Mouse (Mus musculus): ENCODE data around the gene Cope.

The Cope gene

GRCm38 (mm10) chr8:70302358-70302890, at the start of gene Cope, which contains the start of gene Ddx49:
Gene Cope, plus strand, starts transcription at chr8:70302518.
Gene Ddx49, minus strand, starts transcription at chr8:70302489.
- peak; percentile 95 for DNase-seq

DNA sequence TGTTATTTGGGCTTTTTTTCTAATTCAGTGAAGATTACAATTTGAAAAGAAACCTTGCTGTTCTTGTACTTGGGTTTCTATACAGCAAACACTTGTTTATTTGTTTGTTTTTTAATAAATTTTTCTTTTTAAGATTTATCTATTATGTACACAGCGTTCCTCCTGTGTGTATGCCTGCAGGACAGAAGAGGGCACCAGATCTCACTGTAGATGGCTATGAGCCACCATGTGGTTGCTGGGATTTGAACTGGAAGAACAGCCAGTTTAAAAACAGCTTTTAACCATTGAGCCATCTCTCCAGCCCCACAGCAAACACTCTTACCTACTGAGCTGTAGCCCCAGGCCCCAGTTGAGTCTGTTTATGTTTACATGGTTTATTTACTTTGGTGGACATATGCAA, 47.7 kb upstream of the Cope start:
- DNase-seq = no peak

DNA sequence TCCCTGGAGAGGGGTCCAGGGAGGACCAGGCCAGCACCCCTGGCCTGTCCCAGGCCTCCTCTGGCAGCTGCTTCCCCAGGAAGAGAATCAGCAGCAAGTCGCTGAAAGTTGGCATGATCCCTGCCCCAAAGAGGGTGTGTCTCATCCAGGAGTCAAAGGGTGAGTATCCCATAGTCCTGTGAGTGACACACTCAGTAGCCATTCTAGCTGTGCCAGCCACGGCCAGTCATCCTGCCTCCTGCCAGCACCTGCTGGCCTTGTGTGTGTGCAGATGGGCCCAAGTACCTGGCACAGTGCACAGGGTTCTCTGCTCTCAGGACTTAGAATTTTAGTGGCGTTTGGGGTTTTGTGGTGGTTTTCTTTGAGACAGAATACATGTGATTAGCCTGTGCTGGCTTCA, 44.9 kb upstream of the Cope start:
- DNase-seq = no peak

GRCm38 (mm10) chr8:70258600-70258999, 43.7 kb upstream of the Cope start:
- DNase-seq = no peak

DNA sequence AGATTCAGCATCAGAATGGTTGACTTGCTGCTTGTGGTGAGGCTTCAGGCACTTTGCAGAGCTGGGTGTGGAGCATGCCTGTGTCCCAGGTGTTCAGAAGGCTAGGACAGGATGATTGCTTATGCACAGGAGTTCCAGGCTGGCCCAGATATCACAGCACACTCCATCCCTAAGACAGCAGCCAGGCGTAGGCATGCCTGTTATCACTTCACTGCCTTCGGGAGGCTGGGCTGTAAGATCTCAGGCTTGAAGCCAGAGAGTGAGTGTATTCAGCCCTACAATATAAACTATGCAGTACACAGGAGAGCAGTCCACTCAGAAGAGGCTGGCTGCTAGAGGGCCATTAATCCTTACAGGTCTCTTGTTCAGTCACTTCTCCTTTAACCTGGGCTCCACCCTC, 43.3 kb upstream of the Cope start:
- DNase-seq = no peak

- DNase-seq = no peak
These were observed 34.6 kb upstream of the Cope start for GRCm38 (mm10) chr8:70267674-70268073.

DNA sequence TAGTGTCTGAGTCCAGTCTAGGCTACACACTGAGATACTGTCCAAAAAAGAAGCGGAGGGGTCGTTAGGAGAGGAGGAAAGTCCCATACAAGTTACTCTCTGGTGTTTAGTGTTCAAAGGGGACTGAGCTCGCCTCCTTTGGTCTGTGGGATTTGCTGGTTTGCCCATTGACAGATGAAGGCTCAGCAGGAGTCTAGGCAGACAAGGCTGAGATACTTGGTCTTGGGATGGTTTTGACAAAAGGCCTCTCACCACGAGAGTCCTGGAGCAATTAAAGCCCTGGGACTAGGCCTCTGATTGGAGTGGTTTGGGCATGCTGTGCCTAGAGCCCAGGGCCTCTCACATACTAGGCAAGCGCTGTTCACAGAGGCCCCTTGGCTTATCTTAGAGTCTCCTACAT, 34.0 kb upstream of the Cope start:
- no peak for DNase-seq

GRCm38 (mm10) chr8:70268799-70269565, 33.3 kb upstream of the Cope start:
- peak; percentile 30 for DNase-seq

DNA sequence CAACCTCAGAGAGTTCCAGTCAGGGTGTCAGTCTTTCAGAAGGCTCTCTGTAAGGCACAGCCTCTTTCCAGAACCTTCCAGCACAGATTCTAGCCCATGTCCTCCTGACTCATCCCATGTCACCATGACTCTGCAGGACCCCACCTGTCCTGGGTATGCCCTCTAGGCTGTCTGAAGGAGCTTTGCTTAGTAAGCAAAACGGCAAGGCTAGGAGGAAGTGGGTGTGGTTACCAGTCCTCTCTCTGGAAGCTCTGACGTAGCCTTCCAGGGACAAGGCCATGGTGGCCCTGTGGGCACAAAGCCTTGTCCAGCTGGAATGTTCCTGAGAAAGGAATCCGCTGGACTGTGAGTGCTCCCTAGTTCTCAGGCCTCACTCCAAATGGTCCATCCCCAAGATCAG, 29.4 kb upstream of the Cope start:
- no peak for DNase-seq

GRCm38 (mm10) chr8:70274350-70274749, 28.0 kb upstream of the Cope start:
- no peak for DNase-seq

- no peak for DNase-seq
These were observed 25.8 kb upstream of the Cope start for GRCm38 (mm10) chr8:70276476-70276875.

- peak; percentile 43 for DNase-seq
These were observed 24.1 kb upstream of the Cope start for GRCm38 (mm10) chr8:70278175-70278574.

- no peak for DNase-seq
These were observed 23.1 kb upstream of the Cope start for GRCm38 (mm10) chr8:70279266-70279665.

GRCm38 (mm10) chr8:70281001-70281400, 21.3 kb upstream of the Cope start:
- no peak for DNase-seq

GRCm38 (mm10) chr8:70282603-70283135, 19.6 kb upstream of the Cope start, which contains the start of gene Homer3:
Gene Homer3, plus strand, starts transcription at chr8:70282827.
- peak; percentile 76 for DNase-seq

GRCm38 (mm10) chr8:70283136-70284077, 18.9 kb upstream of the Cope start:
- DNase-seq = no peak

DNA sequence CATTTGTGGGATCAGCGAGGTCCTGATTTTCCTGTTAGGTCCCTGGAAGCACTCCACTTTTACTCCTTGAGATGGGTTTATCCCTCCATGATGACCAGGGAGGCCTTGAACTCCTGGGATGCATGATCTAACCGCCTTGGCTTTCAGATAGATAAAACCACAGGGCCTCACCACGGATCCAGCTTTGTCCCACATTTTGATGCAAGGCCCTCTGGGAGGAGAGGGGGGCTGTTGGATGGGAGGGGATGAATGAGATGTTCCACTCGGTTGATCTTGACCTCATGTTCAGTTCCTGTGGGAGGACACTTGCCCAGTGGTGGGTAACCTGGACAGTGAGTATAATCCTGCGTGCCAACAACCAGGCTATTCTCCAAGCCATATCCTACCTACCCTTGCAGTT, 17.9 kb upstream of the Cope start:
- DNase-seq = no peak

DNA sequence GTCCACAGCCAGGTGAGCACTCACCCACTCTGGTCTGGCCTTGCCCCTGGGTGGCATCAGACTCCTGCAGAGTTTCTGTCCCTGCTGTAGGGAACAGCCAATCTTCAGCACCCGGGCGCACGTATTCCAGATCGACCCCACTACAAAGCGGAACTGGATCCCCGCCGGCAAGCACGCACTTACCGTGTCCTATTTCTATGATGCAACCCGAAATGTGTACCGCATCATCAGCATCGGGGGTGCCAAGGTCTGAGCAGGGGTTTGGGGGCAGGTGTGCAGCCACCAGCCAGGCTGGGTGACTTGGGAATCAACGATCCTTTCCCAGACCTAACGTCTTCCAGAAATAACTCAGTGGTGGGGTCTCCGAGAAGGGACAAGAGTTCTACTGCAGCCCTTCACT, 17.0 kb upstream of the Cope start:
- no peak for DNase-seq

DNA sequence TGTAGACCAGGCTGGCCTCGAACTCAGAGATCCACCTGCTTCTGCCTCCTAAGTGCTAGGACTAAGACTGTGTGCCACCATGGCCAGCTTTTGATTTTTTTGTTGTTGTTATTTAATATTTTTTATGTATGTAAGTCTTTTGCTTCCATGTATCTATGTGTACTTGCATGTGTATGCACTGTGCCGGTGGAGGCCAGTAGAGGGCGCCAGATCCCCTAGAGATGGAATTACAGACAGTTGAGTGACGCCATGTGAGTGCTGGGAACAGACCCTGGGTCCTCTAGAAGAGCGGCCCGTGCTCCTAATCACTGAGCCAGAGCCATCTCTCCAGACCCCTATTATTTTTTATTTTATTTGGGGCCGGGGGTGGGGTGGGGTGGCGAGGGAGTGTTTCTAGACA, 15.6 kb upstream of the Cope start:
- no peak for DNase-seq

DNA sequence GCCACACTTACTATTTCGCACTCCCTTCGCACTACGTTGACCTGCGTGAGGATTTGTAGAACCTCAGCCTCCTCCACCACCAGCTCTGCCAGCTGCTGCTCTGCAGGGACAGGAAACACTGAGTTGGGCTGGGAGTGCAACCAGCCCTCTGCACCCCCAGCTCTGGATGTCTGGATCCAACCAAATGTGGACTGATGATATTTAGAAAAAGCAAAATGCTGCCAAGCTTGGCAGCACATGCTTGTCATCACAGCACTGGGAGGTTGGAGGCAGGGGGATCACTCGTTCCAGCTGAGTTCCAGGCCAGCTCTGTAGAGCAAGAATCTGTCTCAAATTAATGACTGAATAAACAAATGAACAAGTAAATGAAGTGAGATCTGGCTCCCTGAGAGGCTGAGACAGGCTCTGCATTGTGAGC, 8.3 kb upstream of the Cope start:
- no peak for DNase-seq

DNA sequence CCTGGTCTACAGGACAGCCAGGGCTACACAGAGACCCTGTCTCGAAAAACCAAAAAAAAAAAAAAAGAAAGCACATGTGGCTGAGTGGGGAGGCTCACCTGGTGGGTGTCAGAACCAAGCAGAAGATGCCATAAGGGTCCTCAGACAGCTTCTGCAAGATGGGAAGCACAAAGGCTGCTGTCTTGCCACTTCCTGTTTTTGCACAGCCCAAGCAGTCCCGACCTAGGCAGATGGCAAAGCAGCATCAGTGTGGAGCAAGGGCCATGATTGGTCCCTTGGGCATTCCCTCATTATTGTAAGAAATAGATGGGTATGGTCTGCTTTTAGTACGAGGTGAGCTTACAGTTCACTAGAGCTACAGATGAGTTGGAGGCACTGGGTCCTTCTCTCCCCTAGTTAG, 1.4 kb upstream of the Cope start:
- DNase-seq = no peak

DNA sequence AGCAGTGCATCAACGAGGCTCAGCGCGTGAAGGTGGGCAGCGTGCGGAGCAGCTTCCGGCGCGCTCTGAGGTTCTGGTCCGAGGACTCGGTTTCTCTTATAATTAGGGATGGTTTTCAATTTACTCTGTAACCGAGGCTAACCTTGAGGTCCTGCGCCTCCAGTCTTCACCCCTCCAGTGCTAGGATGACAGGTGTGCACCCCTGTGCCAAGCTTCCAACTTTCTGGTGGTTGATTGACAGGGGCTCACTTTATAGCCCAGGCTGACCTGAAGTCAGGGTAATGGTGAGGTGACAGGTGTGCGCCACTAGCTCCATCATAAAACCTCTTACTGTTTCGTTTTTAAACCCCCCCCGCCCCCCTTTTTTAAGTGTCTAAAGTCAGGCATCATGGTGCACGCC, 583 bp downstream of the Cope start:
- DNase-seq = no peak

GRCm38 (mm10) chr8:70309311-70309710, 7.0 kb downstream of the Cope start:
- DNase-seq = no peak
